Mouse (Mus musculus) forebrain, postnatal 0 days (tissue): Measurements from ENCODE around the gene Pitpnm2. TPM values are rescaled to one million over a fixed set of nuclear protein-coding genes. Genes with fewer than 3 reads are reported as not detected.

Experiments
- ATAC-seq: fragments of 200-750 bp; cut with Nextera tagmentation; 2 replicates; pipeline ENCODE4 v1.8.0; 2017; ENCODE audit warnings: mild to moderate bottlenecking, moderate library complexity
- DNase-seq: peaks from one replicate; pipeline ENCODE4 v3.0.0-alpha.2; 2015
- H3K27ac ChIP-seq: fragments of 300-500 bp; sonication (generic); 2 replicates; pipeline ENCODE4 v1.5.1; 2014; ENCODE audit warnings: low read depth, mild to moderate bottlenecking, antibody characterized with exemption, low read length, moderate library complexity, mixed read lengths
- H3K27me3 ChIP-seq: fragments of 300-500 bp; sonication (generic); 2 replicates; pipeline ENCODE4 v1.6.1; 2014; ENCODE audit warnings: mild to moderate bottlenecking, low read length, mixed read lengths; ENCODE audit not compliant: insufficient read depth
- H3K36me3 ChIP-seq: fragments of 300-500 bp; sonication (generic); 2 replicates; pipeline ENCODE4 v1.6.1; 2014; ENCODE audit warnings: mild to moderate bottlenecking, moderate library complexity; ENCODE audit not compliant: insufficient read depth
- H3K4me1 ChIP-seq: fragments of 300-500 bp; sonication (generic); 2 replicates; pipeline ENCODE4 v1.6.1; 2014; ENCODE audit warnings: antibody characterized with exemption; ENCODE audit not compliant: insufficient read depth
- H3K4me2 ChIP-seq: fragments of 300-500 bp; sonication (generic); 2 replicates; pipeline ENCODE4 v1.6.1; 2014; ENCODE audit warnings: low read depth, mild to moderate bottlenecking, moderate library complexity
- H3K4me3 ChIP-seq: fragments of 300-500 bp; sonication (generic); 2 replicates; pipeline ENCODE4 v1.5.1; 2014; ENCODE audit warnings: low read depth, low read length, mixed read lengths
- H3K9ac ChIP-seq: fragments of 300-500 bp; sonication (generic); 2 replicates; pipeline ENCODE4 v1.6.1; 2014; ENCODE audit warnings: mild to moderate bottlenecking
- H3K9me3 ChIP-seq: fragments of 300-500 bp; sonication (generic); 2 replicates; pipeline ENCODE4 v1.6.1; 2016; ENCODE audit warnings: low read length
- CTCF ChIP-seq: sonication (generic); IDR thresholded peaks from 2 replicates; pipeline ENCODE4 v1.5.1; 2016; ENCODE audit warnings: antibody characterized with exemption, control low read depth, low read depth
- WGBS: fragments of 180-500 bp; shearing (Covaris S2); extraction: QIAGEN DNeasy Blood & Tissue Kit; methylation state at CpG from one replicate; pipeline ENCODE4 v1.1.7; 2014; 5-methylcytosine and 5-hydroxymethylcytosine counted together
- polyA plus RNA-seq: library from polyadenylated mRNA; unstranded; fragments of >200 nt; fragmentation: Nextera tagmentation; extraction: Ambion mirVana; gene quantifications from 2 replicates; pipeline ENCODE4 v1.2.1, GENCODE M21; 2015
- total RNA-seq: library from RNA; depleted of rRNA; stranded (reverse); fragments of >200 nt; gene quantifications from 2 replicates; pipeline ENCODE4 v1.2.3, GENCODE M21; 2014

The Pitpnm2 gene
- total and polyA plus RNA-seq, 2 experiments from 2014 or later: 10.1 to 38.4 TPM

- Histone ChIP-seq H3K4me1 (no peaks in the 10 kb centered on the region), H3K4me3 (no peak overlapping the region), H3K27ac (no peak overlapping the region), H3K36me3 (peaks cover 47% of the 10 kb centered on the region), H3K27me3 (no peaks in the 10 kb centered on the region), H3K4me2 (no peak overlapping the region), H3K9ac (no peak overlapping the region), H3K9me3 (no peaks in the 10 kb centered on the region)
- WGBS: 98% methylated on average over 2 of the region's 2 CpGs
- DNase-seq (no peak), ATAC-seq (no peak)
- TF ChIP-seq CTCF: no peak
Measured at GRCm38 (mm10) chr5:124282854-124283253, 33.3 kb upstream of the Pitpnm2 start.

GRCm38 (mm10) chr5:124270226-124270625 lies 20.7 kb upstream of the Pitpnm2 start:
- ATAC-seq: no peak
- Histone ChIP-seq H3K27ac (no peak overlapping the region), H3K27me3 (no peaks in the 10 kb centered on the region), H3K9ac (no peak overlapping the region), H3K36me3 (peaks cover 9% of the 10 kb centered on the region), H3K4me1 (no peaks in the 10 kb centered on the region), H3K4me2 (no peak overlapping the region), H3K4me3 (no peak overlapping the region), H3K9me3 (no peaks in the 10 kb centered on the region)
- no peak for DNase-seq
- WGBS: 61% methylated on average over 5 of the region's 5 CpGs
- TF ChIP-seq CTCF: no peak

GRCm38 (mm10) chr5:124269661-124270060 lies 20.1 kb upstream of the Pitpnm2 start:
- 11% methylated on average over 11 of the region's 11 CpGs for WGBS
- Histone ChIP-seq H3K4me2 (peak overlapping the region; percentile 14; the same call in 1 of the 2 replicates), H3K27ac (no peak overlapping the region), H3K27me3 (no peaks in the 10 kb centered on the region), H3K4me1 (no peaks in the 10 kb centered on the region), H3K9me3 (no peaks in the 10 kb centered on the region), H3K36me3 (peaks cover 13% of the 10 kb centered on the region), H3K9ac (no peak overlapping the region), H3K4me3 (no peak overlapping the region)
- no peak for TF ChIP-seq CTCF
- ATAC-seq (peak; percentile 88), DNase-seq (peak; percentile 62)

GRCm38 (mm10) chr5:124267652-124268051 lies 18.1 kb upstream of the Pitpnm2 start:
- H3K9me3 ChIP-seq: no peaks in the 10 kb centered on the region
- no peak overlapping the region for H3K4me3 ChIP-seq
- ATAC-seq (no peak), DNase-seq (no peak)
- H3K4me1 ChIP-seq: no peaks in the 10 kb centered on the region
- WGBS: 90% methylated on average over 6 of the region's 6 CpGs
- no peak overlapping the region for H3K4me2 ChIP-seq
- no peak overlapping the region for H3K27ac ChIP-seq
- H3K9ac ChIP-seq: no peak overlapping the region
- H3K36me3 ChIP-seq: peaks cover 27% of the 10 kb centered on the region
- H3K27me3 ChIP-seq: no peaks in the 10 kb centered on the region
- TF ChIP-seq CTCF: no peak

- Histone ChIP-seq H3K4me3 (no peak overlapping the region), H3K27me3 (no peaks in the 10 kb centered on the region), H3K4me2 (no peak overlapping the region), H3K27ac (no peak overlapping the region), H3K4me1 (no peaks in the 10 kb centered on the region), H3K9ac (no peak overlapping the region), H3K9me3 (no peaks in the 10 kb centered on the region), H3K36me3 (peaks cover 35% of the 10 kb centered on the region)
- DNase-seq: no peak
- no peak for ATAC-seq
- WGBS: 95% methylated on average over 6 of the region's 6 CpGs
- TF ChIP-seq CTCF: no peak
Measured at GRCm38 (mm10) chr5:124266821-124267220, 17.3 kb upstream of the Pitpnm2 start.

- TF ChIP-seq CTCF: no peak
- H3K27ac ChIP-seq: no peak overlapping the region
- ATAC-seq (no peak), DNase-seq (no peak)
- H3K36me3 ChIP-seq: peaks cover 57% of the 10 kb centered on the region
- H3K27me3 ChIP-seq: no peaks in the 10 kb centered on the region
- 75% methylated on average over 4 of the region's 4 CpGs for WGBS
- H3K4me2 ChIP-seq: no peak overlapping the region
- no peak overlapping the region for H3K9ac ChIP-seq
- no peak overlapping the region for H3K4me3 ChIP-seq
- no peaks in the 10 kb centered on the region for H3K4me1 ChIP-seq
- H3K9me3 ChIP-seq: no peaks in the 10 kb centered on the region
Measured at GRCm38 (mm10) chr5:124263246-124263645, 13.7 kb upstream of the Pitpnm2 start.

GRCm38 (mm10) chr5:124262090-124262489 lies 12.5 kb upstream of the Pitpnm2 start:
- WGBS: 92% methylated on average over 4 of the region's 4 CpGs
- no peak for TF ChIP-seq CTCF
- H3K36me3 ChIP-seq: peaks cover 69% of the 10 kb centered on the region
- no peak overlapping the region for H3K9ac ChIP-seq
- no peaks in the 10 kb centered on the region for H3K27me3 ChIP-seq
- H3K9me3 ChIP-seq: no peaks in the 10 kb centered on the region
- DNase-seq (no peak), ATAC-seq (no peak)
- no peak overlapping the region for H3K4me2 ChIP-seq
- no peak overlapping the region for H3K27ac ChIP-seq
- no peak overlapping the region for H3K4me3 ChIP-seq
- H3K4me1 ChIP-seq: no peaks in the 10 kb centered on the region
